Mouse (Mus musculus): ENCODE results near the gene Slco2a1.

- TF ChIP-seq CTCF (IDR thresholded peaks at IDR 0.05; ENCODE audit: insufficient read depth, low read length) = no peak
- TF ChIP-seq POLR2A (IDR thresholded peaks at IDR 0.05; ENCODE audit: borderline replicate concordance, extremely low read depth, low read depth, low read length) = no peak
Measured at GRCm38 (mm10) chr9:103078194-103078691, 89.7 kb downstream of the Slco2a1 start.

All from lung, adult 2 months (tissue).